In genomic region chr3:83768293-83769035, GRCm38 (mm10) we compare ENCODE assay signal across 12 mouse cellular contexts. TPM values are rescaled to one million over a fixed set of nuclear protein-coding genes. Genes with fewer than 3 reads are reported as not detected.
DNase-seq lines count a peak whose midpoint lies in the region; ATAC-seq and TF ChIP-seq lines count a peak whose summit lies in the region.
"Had no signal": no experiment of that assay in that cellular context is flagged by ENCODE, and none has a peak within 500 bp of the region (broad histone marks: within the 10 kb centered on the region; RNA-seq: fewer than 3 reads in every experiment).

No protein-coding gene starts in this region.

- WGBS in forebrain, embryonic 11.5 days, result 15% methylated on average over 11 of the region's 11 CpGs
- WGBS in hindbrain, postnatal 0 days, result 24% methylated on average over 11 of the region's 11 CpGs
- WGBS in neural tube, embryonic 12.5 days, result 17% methylated on average over 11 of the region's 11 CpGs

- H3K4me3 ChIP-seq in forebrain, embryonic 11.5 days (ENCODE audit: low read depth, low read length), result peak overlapping the region; percentile 66
- no peak overlapping the region for H3K4me3 ChIP-seq in hindbrain, postnatal 0 days (ENCODE audit: low read length)
- H3K4me3 ChIP-seq in neural tube, embryonic 12.5 days, result peak overlapping the region; percentile 17; the same call in 1 of the 2 replicates
- H3K4me3 ChIP-seq: erythroblast, embryonic 14.5 days had no signal

- H3K4me2 ChIP-seq in forebrain, embryonic 11.5 days (ENCODE audit: low read depth, low read length, severe bottlenecking), result peak overlapping the region; percentile 93
- H3K4me2 ChIP-seq in hindbrain, postnatal 0 days (ENCODE audit: low read depth, low read length), result peak overlapping the region; percentile 41
- peak overlapping the region; percentile 85 for H3K4me2 ChIP-seq in neural tube, embryonic 12.5 days (replicated peaks)

- H3K9ac ChIP-seq in forebrain, embryonic 11.5 days (ENCODE audit: low read length), result peak overlapping the region; percentile 37
- no peak overlapping the region for H3K9ac ChIP-seq in hindbrain, postnatal 0 days (replicated peaks; ENCODE audit: low read length)
- H3K9ac ChIP-seq in neural tube, embryonic 12.5 days, result peak overlapping the region; percentile 4; the same call in 1 of the 2 replicates

- peak; percentile 31 to 36 for DNase-seq in kidney, postnatal 4 days
- no peak for DNase-seq in kidney, postnatal 10 days
- DNase-seq in forebrain, embryonic 11.5 days (ENCODE audit: low spot score), result peak; percentile 67
- peak; percentile 8 for DNase-seq in hindbrain, postnatal 0 days (ENCODE audit: low spot score)
- no peak for DNase-seq in right cerebral cortex, postnatal 25 days
- no peak for DNase-seq in adrenal gland, postnatal 36 days
- no peak for DNase-seq in kidney, adult 8-10 months
- DNase-seq: kidney, postnatal 25 days had no signal

- no peak for ATAC-seq in forebrain, embryonic 11.5 days (replicated peaks; ENCODE audit: low FRiP score)
- no peak for ATAC-seq in hindbrain, postnatal 0 days
- ATAC-seq in neural tube, embryonic 12.5 days (ENCODE audit: low FRiP score, low read depth), result no peak

- H3K4me1 ChIP-seq in forebrain, embryonic 11.5 days (replicated peaks; ENCODE audit: control insufficient read depth, insufficient read depth, low read length), result peaks cover 20% of the 10 kb centered on the region; the same call in 1 of the 2 replicates
- 0 out of 2 replicates have a peak, but pooled peaks cover 5% of the 10 kb centered on the region for H3K4me1 ChIP-seq in hindbrain, postnatal 0 days (ENCODE audit: insufficient read depth, low read length)
- H3K4me1 ChIP-seq in neural tube, embryonic 12.5 days, result peaks cover 38% of the 10 kb centered on the region

- no peaks in the 10 kb centered on the region for H3K9me3 ChIP-seq in forebrain, embryonic 11.5 days (ENCODE audit: control insufficient read depth, low read length)
- H3K9me3 ChIP-seq in hindbrain, postnatal 0 days (ENCODE audit: low read length), result no peaks in the 10 kb centered on the region
- no peaks in the 10 kb centered on the region for H3K9me3 ChIP-seq in neural tube, embryonic 12.5 days

- H3K36me3 ChIP-seq in forebrain, embryonic 11.5 days (ENCODE audit: control insufficient read depth, insufficient read depth, low read length), result no peaks in the 10 kb centered on the region; the same call in 1 of the 2 replicates
- no peaks in the 10 kb centered on the region for H3K36me3 ChIP-seq in hindbrain, postnatal 0 days (ENCODE audit: insufficient read depth, low read length)
- peaks cover 23% of the 10 kb centered on the region for H3K36me3 ChIP-seq in neural tube, embryonic 12.5 days
- H3K36me3 ChIP-seq: G1E had no signal

- H3K27ac ChIP-seq in forebrain, embryonic 11.5 days (ENCODE audit: low read depth, low read length), result no peak overlapping the region
- no peak overlapping the region for H3K27ac ChIP-seq in hindbrain, postnatal 0 days
- no peak overlapping the region for H3K27ac ChIP-seq in neural tube, embryonic 12.5 days
- H3K27ac ChIP-seq: macrophage had no signal

- no peaks in the 10 kb centered on the region for H3K27me3 ChIP-seq in forebrain, embryonic 11.5 days (ENCODE audit: control insufficient read depth, insufficient read depth, low read length)
- H3K27me3 ChIP-seq in hindbrain, postnatal 0 days (ENCODE audit: insufficient read depth, low read length), result 0 out of 2 replicates have a peak, but pooled peaks cover 5% of the 10 kb centered on the region
- 0 out of 2 replicates have a peak, but pooled peaks cover 4% of the 10 kb centered on the region for H3K27me3 ChIP-seq in neural tube, embryonic 12.5 days (replicated peaks)

- TF ChIP-seq CTCF in hindbrain, postnatal 0 days (IDR thresholded peaks at IDR 0.05; ENCODE audit: low read depth), result no peak

RNA-seq across cellular contexts. Expression of gene Sfrp2, which starts 2.3 kb away (rescaled TPM):
- 102 and 107 TPM in 2 replicates for polyA plus RNA-seq in forebrain, embryonic 11.5 days (2014; fragmentation: Nextera tagmentation; extraction: Ambion mirVana)
- 44.5 and 76.9 TPM in 2 replicates for total RNA-seq in hindbrain, postnatal 0 days (2014; rRNA removed)
- polyA plus RNA-seq in hindbrain, postnatal 0 days (2015; fragmentation: Nextera tagmentation; extraction: Ambion mirVana), result 38.0 and 38.4 TPM in 2 replicates
- 116 and 133 TPM in 2 replicates for polyA plus RNA-seq in neural tube, embryonic 12.5 days (2016; fragmentation: Nextera tagmentation; extraction: Ambion mirVana)
- total RNA-seq in adrenal gland, postnatal 36 days (2021), result 10 to 100 TPM in 1 of 2 experiments, 1 to 10 TPM in 1; 7.3 to 11.3 TPM
- polyA plus RNA-seq: erythroblast, embryonic 14.5 days; G1E; macrophage had no signal

Comparison
In these comparisons a context has a peak if more than half of its experiments do, and no peak if none do; other contexts are left out.
1. DNase-seq: peak in kidney, postnatal 4 days (2 of 2), forebrain, embryonic 11.5 days (single experiment) and hindbrain, postnatal 0 days (single experiment); none in kidney, postnatal 10 days (single experiment), right cerebral cortex, postnatal 25 days (single experiment), adrenal gland, postnatal 36 days (0 of 2) and kidney, adult 8-10 months (0 of 2).
2. H3K4me2 ChIP-seq: peak in every context shown above with its lines; median percentile 93 in forebrain, embryonic 11.5 days; 85 in neural tube, embryonic 12.5 days; 41 in hindbrain, postnatal 0 days.